Comparison of ENCODE assay signal across 20 mouse cellular contexts in genomic region chr13:30753441-30753840, GRCm38 (mm10). TPM values are rescaled to one million over a fixed set of nuclear protein-coding genes. Genes with fewer than 3 reads are reported as not detected.
DNase-seq lines count a peak whose midpoint lies in the region.
"Had no signal": no experiment of that assay in that cellular context is flagged by ENCODE, and none has a peak within 500 bp of the region (broad histone marks: within the 10 kb centered on the region; RNA-seq: fewer than 3 reads in every experiment).

No protein-coding gene starts in this region.

- DNase-seq in heart, adult 11 months: peak; percentile 82
- DNase-seq in heart, adult 8-10 months (ENCODE audit: low spot score): no peak
- DNase-seq in urinary bladder, postnatal 4 days (ENCODE audit: low spot score in 2 of 2): peak; percentile 14 to 39
- no peak for DNase-seq in urinary bladder, adult 18-20 months (ENCODE audit: low spot score in 2 of 2)
- DNase-seq in splenic B cell, adult 2 months (ENCODE audit: low read depth, low spot score): peak; percentile 30
- DNase-seq in adrenal gland, postnatal 10 days: no peak
- DNase-seq: adrenal gland, adult 2 months; adrenal gland, postnatal 14 days; adrenal gland, postnatal 36 days; B cell, adult 2 months; cerebellum, adult 11-12 months; cerebellum, adult 2 months; cerebellum, adult 9-10 months; cerebellum, postnatal 10 days; cerebellum, postnatal 25 days; forebrain, postnatal 0 days had no signal

- no peaks in the 10 kb centered on the region for H3K27me3 ChIP-seq in splenic B cell, adult 2 months (ENCODE audit: control insufficient read depth, insufficient read depth, low read length, poor library complexity, severe bottlenecking)

- H3K36me3 ChIP-seq in splenic B cell, adult 2 months (ENCODE audit: control insufficient read depth, insufficient read depth, low read length, poor library complexity, severe bottlenecking): peaks cover 40% of the 10 kb centered on the region
- H3K36me3 ChIP-seq: embryonic facial prominence, embryonic 10.5 days; embryonic facial prominence, embryonic 12.5 days; forebrain, embryonic 15.5 days had no signal

RNA-seq across cellular contexts. Expression of gene Irf4, which starts 4.4 kb away (rescaled TPM):
- total RNA-seq in heart, adult 8-10 months (2022): 1 to 10 TPM in 3 of 4 experiments, under 1 TPM in 1; 0.88 to 1.9 (median 1.3) TPM
- total RNA-seq in adrenal gland, postnatal 10 days (2021): 10 to 100 TPM in 1 of 2 experiments, 1 to 10 TPM in 1; 4.4 to 41.3 TPM
- total RNA-seq: MEL had no signal

Comparison
In these comparisons a context has a peak if more than half of its experiments do, and no peak if none do; other contexts are left out.
1. DNase-seq: peak in heart, adult 11 months (single experiment), urinary bladder, postnatal 4 days (2 of 2) and splenic B cell, adult 2 months (single experiment); none in heart, adult 8-10 months (single experiment), urinary bladder, adult 18-20 months (0 of 2) and adrenal gland, postnatal 10 days (single experiment).